In genomic region chr15:84231721-84232561, GRCm38 (mm10) we compare ENCODE assay signal across 8 mouse cellular contexts. TPM values are rescaled to one million over a fixed set of nuclear protein-coding genes. Genes with fewer than 3 reads are reported as not detected.
DNase-seq lines count a peak whose midpoint lies in the region; ATAC-seq lines count a peak whose summit lies in the region.

Gene Parvb (plus strand): TSS chr15:84232043.

- peaks cover 7% of the 10 kb centered on the region; the same call in 1 of the 2 replicates for H3K27me3 ChIP-seq in intestine, embryonic 15.5 days (replicated peaks)
- H3K27me3 ChIP-seq in megakaryocyte, embryonic 14.5 days (replicated peaks), result peaks cover 12% of the 10 kb centered on the region

- H3K4me1 ChIP-seq in intestine, embryonic 15.5 days (replicated peaks), result peaks cover 16% of the 10 kb centered on the region
- H3K4me1 ChIP-seq in megakaryocyte, embryonic 14.5 days, result peaks cover 74% of the 10 kb centered on the region

- H3K9me3 ChIP-seq in intestine, embryonic 15.5 days, result no peaks in the 10 kb centered on the region
- no peaks in the 10 kb centered on the region for H3K9me3 ChIP-seq in megakaryocyte, embryonic 14.5 days

- H3K9ac ChIP-seq in intestine, embryonic 15.5 days, result peak within 1 kb of the TSS; percentile 46

- DNase-seq in left cerebral cortex, adult 18-20 months (ENCODE audit: low spot score in 2 of 2), result peak; percentile 35 to 50
- DNase-seq in left cerebral cortex, adult 11 months (ENCODE audit: low spot score), result no peak
- peak; percentile 82 for DNase-seq in embryo, embryonic 11 days
- DNase-seq in gastrocnemius, postnatal 36 days, result peak; percentile 42 to 56
- DNase-seq in left cerebral cortex, postnatal 36 days (ENCODE audit: low spot score in 2 of 2), result peak; percentile 39 to 49
- peak; percentile 31 to 53 for DNase-seq in spleen, postnatal 14 days (ENCODE audit: low spot score in 2 of 2)

- intact Hi-C loops in gastrocnemius, postnatal 36 days (cut with DNase I), result no loop called here
- intact Hi-C loops in left cerebral cortex, postnatal 36 days (cut with DNase I), result no loop called here

- H3K27ac ChIP-seq in intestine, embryonic 15.5 days, result 0 out of 2 replicates have a peak within 1 kb of the TSS, but pooled peaks have one; percentile 10

- H3K36me3 ChIP-seq in intestine, embryonic 15.5 days, result no peaks in the 10 kb centered on the region
- H3K36me3 ChIP-seq in megakaryocyte, embryonic 14.5 days (replicated peaks; ENCODE audit: low read length), result peaks cover 3% of the 10 kb centered on the region

- WGBS in intestine, embryonic 15.5 days, result 1% methylated on average over 53 of the region's 53 CpGs

- peak; percentile 74 for ATAC-seq in intestine, embryonic 15.5 days

- peak within 1 kb of the TSS; percentile 47 for H3K4me3 ChIP-seq in intestine, embryonic 15.5 days (replicated peaks)
- H3K4me3 ChIP-seq in megakaryocyte, embryonic 14.5 days (replicated peaks), result peak within 1 kb of the TSS; percentile 92

- peak within 1 kb of the TSS; percentile 88 for H3K4me2 ChIP-seq in intestine, embryonic 15.5 days (replicated peaks)

RNA-seq across cellular contexts. Expression of gene Parvb, which starts in this region (rescaled TPM):
- 10 to 100 TPM; 14.7 to 24.5 TPM for total RNA-seq in left cerebral cortex, adult 18-20 months (2021)
- total RNA-seq in gastrocnemius, postnatal 36 days (2021), result 10 to 100 TPM; 45.8 to 49.5 TPM
- polyA plus RNA-seq in intestine, embryonic 15.5 days (2015; fragmentation: Nextera tagmentation; extraction: Ambion mirVana), result 3.2 and 3.9 TPM in 2 replicates
- total RNA-seq in left cerebral cortex, postnatal 36 days (2021), result 10 to 100 TPM; 21.4 to 26.7 TPM
- 524 and 845 TPM in 2 replicates for polyA plus RNA-seq in megakaryocyte, embryonic 14.5 days (2012; ENCODE audit: insufficient read depth, low replicate concordance)

Comparison
In these comparisons a context has a peak if more than half of its experiments do, and no peak if none do; other contexts are left out.
1. RNA of gene Parvb (polyA plus RNA-seq): 524 to 845 TPM in megakaryocyte, embryonic 14.5 days; 3.2 to 3.9 TPM in intestine, embryonic 15.5 days; every median in the first group is over 100 times any median in the second.